Mouse (Mus musculus) stomach, postnatal 0 days (tissue): ENCODE measurements around the gene Slc25a18.

Experiments used
- CTCF ChIP-seq: IDR thresholded peaks from 2 replicates; pipeline ENCODE4 v1.5.1; 2016; ENCODE audit warnings: antibody characterized with exemption, low read depth, mild to moderate bottlenecking, moderate library complexity
- EP300 ChIP-seq: optimal IDR thresholded peaks from 2 replicates; pipeline ENCODE3; 2016; ENCODE audit warnings: antibody characterized with exemption

DNA sequence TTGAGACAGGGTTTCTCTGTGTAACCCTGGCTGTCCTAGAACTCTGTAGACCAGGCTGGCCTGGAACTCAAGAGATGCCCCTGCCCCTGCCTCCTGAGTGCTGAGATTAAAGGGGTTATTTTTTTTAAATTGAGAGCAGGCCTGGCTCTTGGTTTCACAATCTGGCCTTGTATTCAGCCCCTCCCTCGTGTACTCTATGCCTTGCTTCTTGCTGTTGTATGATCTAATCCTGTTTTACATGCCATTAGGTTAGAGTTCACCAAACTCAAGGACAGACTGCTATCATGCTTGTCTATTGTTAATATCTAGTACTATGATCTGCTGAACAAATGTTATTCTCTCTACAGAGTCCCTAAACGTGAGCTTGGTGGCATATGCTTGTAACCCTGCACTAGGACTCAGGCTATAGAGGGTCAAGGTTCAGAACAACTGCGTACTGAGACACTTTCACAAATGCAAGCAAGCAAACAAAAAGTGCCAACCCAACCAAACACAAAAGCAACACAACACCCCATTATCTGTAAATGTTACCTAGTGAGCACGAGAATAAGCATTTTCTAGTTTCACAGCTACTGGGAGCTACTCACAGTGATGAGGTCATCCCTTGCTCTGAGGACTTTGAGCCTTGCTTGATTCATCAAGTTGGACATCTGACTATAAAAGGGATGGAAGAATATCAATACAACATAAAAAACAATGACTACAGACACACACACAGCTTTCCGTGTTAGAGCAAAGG lies 33.8 kb downstream of the Slc25a18 start:
- TF ChIP-seq EP300 (no peak), CTCF (no peak)
